Mouse (Mus musculus) heart, embryonic 14.5 days (tissue): Measurements from ENCODE around the gene Fmo6. TPM values are rescaled to one million over a fixed set of nuclear protein-coding genes. Genes with fewer than 3 reads are reported as not detected.
A peak's percentile ranks its signal among the peaks of the same experiment; 100 is the strongest.

ENCODE experiments used
- ATAC-seq: fragments of 200-750 bp; cut with Nextera tagmentation; 2 replicates; pipeline ENCODE4 v1.8.0; 2017; ENCODE audit warnings: low read depth, moderate TSS enrichment; ENCODE audit not compliant: insufficient number of reproducible peaks, insufficient read depth, low FRiP score
- H3K27ac ChIP-seq, 2 experiments: fragments of 200-500 bp in 1 of 2; fragments of 300-500 bp in 1 of 2; sonication (generic) in 1 of 2; replicated peaks in 1 of 2; 2 replicates each; pipeline ENCODE4 v1.5.1; 2012 to 2014; ENCODE audit warnings: low read depth in 2 of 2, low read length in 2 of 2, control low read depth in 1 of 2, mild to moderate bottlenecking in 1 of 2, mixed read lengths in 1 of 2; ENCODE audit not compliant: control insufficient read depth in 1 of 2, insufficient read depth in 1 of 2
- H3K27me3 ChIP-seq: fragments of 300-500 bp; sonication (generic); 2 replicates; pipeline ENCODE4 v1.6.1; 2014; ENCODE audit warnings: mild to moderate bottlenecking, low read length, control low read depth; ENCODE audit not compliant: control insufficient read depth, insufficient read depth
- H3K36me3 ChIP-seq: fragments of 300-500 bp; sonication (generic); 2 replicates; pipeline ENCODE4 v1.6.1; 2014; ENCODE audit warnings: mild to moderate bottlenecking, control low read depth, low read length, mixed read lengths; ENCODE audit not compliant: control insufficient read depth, insufficient read depth
- H3K4me1 ChIP-seq, 2 experiments: fragments of 200-500 bp in 1 of 2; fragments of 300-500 bp in 1 of 2; sonication (generic) in 1 of 2; 2 replicates each; pipeline ENCODE4 v1.6.1; 2012 to 2014; ENCODE audit warnings: low read length in 2 of 2, control low read depth in 1 of 2, mixed read lengths in 1 of 2; ENCODE audit not compliant: control insufficient read depth in 2 of 2, insufficient read depth in 2 of 2
- H3K4me2 ChIP-seq: fragments of 300-500 bp; sonication (generic); 2 replicates; pipeline ENCODE4 v1.6.1; 2014; ENCODE audit warnings: mild to moderate bottlenecking, low read length
- H3K4me3 ChIP-seq, 2 experiments: fragments of 200-500 bp in 1 of 2; fragments of 300-500 bp in 1 of 2; sonication (generic) in 1 of 2; 2 replicates each; pipeline ENCODE4 v1.5.1; 2012 to 2014; ENCODE audit warnings: low read length in 2 of 2, mild to moderate bottlenecking in 2 of 2, control low read depth in 1 of 2, low read depth in 1 of 2, moderate library complexity in 1 of 2; ENCODE audit not compliant: control insufficient read depth in 1 of 2, insufficient read depth in 1 of 2
- H3K9ac ChIP-seq: fragments of 300-500 bp; sonication (generic); 2 replicates; pipeline ENCODE4 v1.6.1; 2014; ENCODE audit warnings: mild to moderate bottlenecking, low read length
- H3K9me3 ChIP-seq: fragments of 300-500 bp; sonication (generic); 2 replicates; pipeline ENCODE4 v1.6.1; 2016; ENCODE audit warnings: low read length, control low read depth; ENCODE audit not compliant: control insufficient read depth
- WGBS: fragments of 180-500 bp; shearing (Covaris S2); extraction: QIAGEN DNeasy Blood & Tissue Kit; methylation state at CpG from one replicate; pipeline ENCODE4 v1.1.7; 2014; 5-methylcytosine and 5-hydroxymethylcytosine counted together
- polyA plus RNA-seq: library from polyadenylated mRNA; unstranded; fragments of >200 nt; fragmentation: Nextera tagmentation; extraction: Ambion mirVana; gene quantifications from 2 replicates; pipeline ENCODE4 v1.2.1, GENCODE M21; 2014

Gene Fmo6
- not detected in 2 replicates for polyA plus RNA-seq

- Histone ChIP-seq H3K36me3 (no peaks in the 10 kb centered on the region), H3K4me2 (no peak within 1 kb of the TSS), H3K9me3 (no peaks in the 10 kb centered on the region), H3K27me3 (no peaks in the 10 kb centered on the region), H3K4me1 (no peaks in the 10 kb centered on the region), H3K4me3 (no peak within 1 kb of the TSS), H3K9ac (no peak within 1 kb of the TSS), H3K27ac (peak within 1 kb of the TSS in 1 of 2 experiments; percentile 14; a peak in 1 of 4 replicates)
- WGBS: 83% methylated on average over 6 of the region's 6 CpGs
- no peak for ATAC-seq
Measured at GRCm38 (mm10) chr1:162937415-162937814, at the start of gene Fmo6. Fmo6 (minus strand) TSS chr1:162937515.

GRCm38 (mm10) chr1:162986777-162987176, 49.5 kb upstream of the Fmo6 start:
- ATAC-seq: no peak
- Histone ChIP-seq H3K36me3 (no peaks in the 10 kb centered on the region), H3K9ac (no peak overlapping the region), H3K27ac (no peak overlapping the region), H3K4me1 (no peaks in the 10 kb centered on the region), H3K9me3 (no peaks in the 10 kb centered on the region), H3K4me2 (no peak overlapping the region), H3K4me3 (no peak overlapping the region), H3K27me3 (no peaks in the 10 kb centered on the region)
- WGBS: 76% methylated on average over 1 of the region's 1 CpGs

- Histone ChIP-seq H3K9ac (no peak overlapping the region), H3K36me3 (no peaks in the 10 kb centered on the region), H3K4me3 (no peak overlapping the region), H3K27me3 (no peaks in the 10 kb centered on the region), H3K4me2 (no peak overlapping the region), H3K9me3 (no peaks in the 10 kb centered on the region), H3K27ac (no peak overlapping the region), H3K4me1 (no peaks in the 10 kb centered on the region)
- WGBS: 81% methylated on average over 2 of the region's 2 CpGs
- ATAC-seq: no peak
Measured at GRCm38 (mm10) chr1:162986121-162986748, 48.9 kb upstream of the Fmo6 start.

GRCm38 (mm10) chr1:162984428-162984827, 47.1 kb upstream of the Fmo6 start, which contains the start of gene Fmo3:
Fmo3 (minus strand) TSS chr1:162984528.
- no peaks in the 10 kb centered on the region for H3K4me1 ChIP-seq
- no peak within 1 kb of the TSS for H3K4me2 ChIP-seq
- no peak for ATAC-seq
- WGBS: 50% methylated on average over 1 of the region's 1 CpGs
- H3K9me3 ChIP-seq: no peaks in the 10 kb centered on the region
- H3K9ac ChIP-seq: no peak within 1 kb of the TSS
- H3K36me3 ChIP-seq: no peaks in the 10 kb centered on the region
- no peaks in the 10 kb centered on the region for H3K27me3 ChIP-seq
- no peak within 1 kb of the TSS for H3K4me3 ChIP-seq
- no peak within 1 kb of the TSS for H3K27ac ChIP-seq

DNA sequence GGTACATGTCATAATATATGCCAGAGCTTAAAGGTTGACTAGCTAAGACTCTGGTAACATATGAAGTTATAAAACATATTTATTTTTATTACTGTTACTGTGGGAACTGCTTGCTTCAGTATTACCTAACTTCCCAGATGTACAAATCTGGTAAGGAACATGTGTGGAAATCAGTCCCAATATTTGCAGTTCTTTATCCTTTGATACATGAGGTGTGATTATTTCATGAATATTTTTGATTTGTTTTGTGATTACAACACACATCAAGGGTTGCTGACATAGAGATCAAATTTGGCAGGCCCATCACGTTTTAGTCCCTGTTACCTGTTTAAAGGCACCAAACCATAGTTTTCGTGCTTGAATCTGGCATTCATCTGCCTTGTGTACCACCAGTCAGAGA, 26.2 kb upstream of the Fmo6 start:
- Histone ChIP-seq H3K4me1 (no peaks in the 10 kb centered on the region), H3K27ac (no peak overlapping the region), H3K4me3 (no peak overlapping the region), H3K4me2 (no peak overlapping the region), H3K36me3 (no peaks in the 10 kb centered on the region), H3K9ac (no peak overlapping the region), H3K27me3 (no peaks in the 10 kb centered on the region), H3K9me3 (no peaks in the 10 kb centered on the region)
- no peak for ATAC-seq
- 49% methylated on average over 2 of the region's 2 CpGs for WGBS

DNA sequence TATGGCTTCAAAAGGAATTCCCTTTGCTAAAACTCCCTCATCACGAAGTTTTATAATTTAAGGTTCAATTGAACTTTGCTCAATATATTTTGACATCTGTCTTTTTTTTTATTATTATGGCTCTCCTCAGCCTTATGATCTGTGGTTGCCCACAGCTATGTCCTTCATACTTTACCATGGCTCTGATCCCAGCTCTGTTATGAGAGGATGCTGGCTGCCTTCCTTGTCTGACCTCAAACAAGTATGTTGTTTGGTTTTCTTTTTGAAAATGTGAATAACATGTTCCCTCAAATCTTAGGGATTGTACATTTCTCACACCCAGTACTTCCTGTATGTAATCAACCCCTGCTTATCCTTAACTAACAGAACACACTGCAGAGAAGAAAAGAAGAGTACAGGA, 20.1 kb upstream of the Fmo6 start:
- Histone ChIP-seq H3K4me2 (no peak overlapping the region), H3K9ac (no peak overlapping the region), H3K9me3 (no peaks in the 10 kb centered on the region), H3K4me1 (no peaks in the 10 kb centered on the region), H3K36me3 (no peaks in the 10 kb centered on the region), H3K27me3 (no peaks in the 10 kb centered on the region), H3K27ac (no peak overlapping the region), H3K4me3 (no peak overlapping the region)
- 82% methylated on average over 1 of the region's 1 CpGs for WGBS
- no peak for ATAC-seq

DNA sequence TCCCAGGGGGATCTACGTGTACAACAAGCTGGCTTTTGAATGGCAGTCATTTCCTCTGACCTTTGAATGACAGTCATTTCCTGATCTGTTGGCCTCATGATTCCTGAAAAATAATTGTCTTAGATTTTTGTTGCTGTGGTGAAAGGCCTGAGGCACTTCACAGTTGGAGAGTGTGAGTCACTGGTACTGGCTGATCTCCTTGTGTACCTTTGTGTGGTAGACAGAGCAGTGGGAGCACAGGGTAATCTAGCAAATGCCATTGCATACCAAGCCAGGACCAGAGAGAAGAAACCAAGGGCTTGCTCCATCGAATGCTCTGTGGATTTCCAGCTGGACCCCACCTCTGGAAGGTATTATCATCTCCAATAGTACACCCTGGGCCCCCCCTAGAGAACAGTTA, 15.8 kb upstream of the Fmo6 start:
- H3K9me3 ChIP-seq: no peaks in the 10 kb centered on the region
- ATAC-seq: no peak
- H3K4me3 ChIP-seq: no peak overlapping the region
- no peaks in the 10 kb centered on the region for H3K4me1 ChIP-seq
- H3K27me3 ChIP-seq: no peaks in the 10 kb centered on the region
- no peak overlapping the region for H3K27ac ChIP-seq
- H3K4me2 ChIP-seq: no peak overlapping the region
- no peak overlapping the region for H3K9ac ChIP-seq
- WGBS: 45% methylated on average over 2 of the region's 2 CpGs
- H3K36me3 ChIP-seq: no peaks in the 10 kb centered on the region

GRCm38 (mm10) chr1:162949763-162950162, 12.4 kb upstream of the Fmo6 start:
- Histone ChIP-seq H3K27me3 (no peaks in the 10 kb centered on the region), H3K9ac (no peak overlapping the region), H3K4me1 (no peaks in the 10 kb centered on the region), H3K4me3 (no peak overlapping the region), H3K4me2 (no peak overlapping the region), H3K9me3 (no peaks in the 10 kb centered on the region), H3K36me3 (no peaks in the 10 kb centered on the region), H3K27ac (no peak overlapping the region)
- ATAC-seq: no peak
- WGBS: 83% methylated on average over 1 of the region's 1 CpGs
